In the genomic region with DNA sequence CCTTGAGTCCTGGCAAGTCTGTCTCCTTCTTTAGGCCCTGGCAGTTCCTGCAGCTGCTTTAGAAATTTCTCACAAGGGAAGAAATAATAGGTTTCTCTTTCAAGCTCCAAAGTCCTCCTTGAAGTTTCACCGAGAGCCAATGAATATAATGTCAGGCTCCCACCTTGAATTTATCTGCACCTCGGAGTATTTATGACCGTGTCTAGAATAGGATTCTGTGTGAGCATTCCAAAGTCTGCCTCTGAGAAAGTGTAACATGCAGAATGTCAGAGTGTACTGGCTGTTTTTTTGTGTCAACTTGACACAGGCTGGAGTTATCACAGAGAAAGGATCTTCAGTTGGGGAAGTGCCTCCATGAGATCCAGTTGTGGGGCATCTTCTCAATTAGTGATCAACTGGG, we compare ENCODE assay signal across 25 mouse cellular contexts. TPM values are rescaled to one million over a fixed set of nuclear protein-coding genes. Genes with fewer than 3 reads are reported as not detected.
"Had no signal": no experiment of that assay in that cellular context is flagged by ENCODE, and none has a peak within 500 bp of the region (broad histone marks: within the 10 kb centered on the region; RNA-seq: fewer than 3 reads in every experiment).

A gene (minus strand): TSS at position 141 of the 400 bp plus-strand sequence.

- H3K9ac ChIP-seq: liver, embryonic 13.5 days; neural tube, embryonic 12.5 days; neural tube, embryonic 15.5 days had no signal

- H3K4me1 ChIP-seq: liver, embryonic 13.5 days; neural tube, embryonic 12.5 days; neural tube, embryonic 15.5 days had no signal

- H3K9me3 ChIP-seq: liver, embryonic 13.5 days; neural tube, embryonic 12.5 days; neural tube, embryonic 15.5 days had no signal

- H3K27me3 ChIP-seq: liver, embryonic 13.5 days; neural tube, embryonic 12.5 days; neural tube, embryonic 15.5 days had no signal

- H3K27ac ChIP-seq: left cerebral cortex, adult 2 months; liver, embryonic 13.5 days; neural tube, embryonic 12.5 days; neural tube, embryonic 15.5 days had no signal

- H3K4me3 ChIP-seq: left cerebral cortex, adult 2 months; liver, embryonic 13.5 days; neural tube, embryonic 12.5 days; neural tube, embryonic 15.5 days had no signal

- DNase-seq: kidney, adult 18-20 months; kidney, adult 9 months; kidney, postnatal 14 days; kidney, postnatal 4 days; layer of hippocampus, postnatal 36 days; liver, embryonic 13.5 days; lung, adult 2 months; lung, postnatal 14 days; lung, postnatal 4 days; midbrain, embryonic 14.5 days; right cerebral cortex, postnatal 25 days; thymus, adult 18-20 months; thymus, postnatal 36 days had no signal

- H3K4me2 ChIP-seq: liver, embryonic 13.5 days; midbrain, embryonic 11.5 days; neural tube, embryonic 12.5 days; neural tube, embryonic 15.5 days had no signal

- H3K36me3 ChIP-seq: liver, embryonic 13.5 days; neural tube, embryonic 12.5 days; neural tube, embryonic 15.5 days had no signal

RNA-seq across cellular contexts. Expression of the gene that starts here (rescaled TPM):
- polyA plus RNA-seq: kidney, embryonic 16.5 days; limb, embryonic 11.5 days; liver, adult 2 months; liver, embryonic 13.5 days; lung, adult 2 months; lung, embryonic 16.5 days; midbrain, embryonic 11.5 days; midbrain, embryonic 14.5 days; midbrain, postnatal 0 days; neural tube, embryonic 12.5 days; neural tube, embryonic 15.5 days; spleen, adult 2 months; stomach, embryonic 14.5 days; urinary bladder, adult 2 months had no signal
